Mouse (Mus musculus): ENCODE measurements at regions not wholly inside any gene's neighbourhood (a gene's known extent, or its start where the extent isn't known, plus 50 kb on each side); places are given as distances from the start of the nearest gene placed in this dataset.
A peak's percentile ranks its signal among the peaks of the same experiment; 100 is the strongest.

- DNase-seq (ENCODE audit: low spot score in 2 of 2) = no peak
These were observed 96.1 kb downstream of the Cct6b start for GRCm38 (mm10) chr11:82668026-82668425.

DNA sequence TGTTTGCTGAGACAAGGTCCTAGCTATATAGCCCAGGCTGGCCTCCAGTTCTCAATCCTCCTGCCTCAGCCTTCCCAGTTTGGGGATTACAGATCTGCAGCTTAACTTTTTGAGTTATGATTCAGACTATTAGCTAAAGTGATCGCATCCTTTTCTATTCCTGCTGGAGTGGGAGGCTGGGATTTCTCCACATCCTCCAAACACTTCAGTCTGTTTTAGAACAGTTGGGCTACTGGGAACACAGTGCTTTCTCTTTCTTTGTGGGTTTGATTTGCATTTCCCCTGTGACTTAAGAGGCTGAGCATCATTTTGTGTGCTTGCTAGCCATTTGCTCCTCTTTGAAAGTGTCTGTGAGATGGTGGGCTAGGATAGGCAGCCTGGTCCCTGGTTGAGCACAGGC lies 100.0 kb downstream of the Cct6b start:
- peak in 1 of 2 experiments; percentile 24 for DNase-seq (ENCODE audit: low spot score in 2 of 2)

DNA sequence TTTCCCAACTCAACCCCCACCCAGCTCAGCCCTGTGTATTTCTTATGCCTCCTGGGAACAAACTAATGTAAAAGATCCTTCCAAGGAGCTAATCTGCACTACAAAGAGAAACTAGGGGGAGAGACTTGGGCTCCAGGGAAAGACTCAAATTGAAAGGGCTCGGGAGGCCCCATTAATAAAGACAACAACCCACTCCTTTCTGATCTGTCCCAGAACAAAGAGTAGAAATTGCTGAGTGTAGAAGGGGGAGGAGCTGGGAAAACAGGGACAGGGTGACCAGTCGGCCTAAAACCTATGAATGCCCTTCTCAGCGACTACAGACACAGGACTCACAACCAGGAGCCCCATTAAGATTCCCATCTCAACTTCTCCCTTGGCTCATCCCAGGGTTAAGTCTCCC lies 102.0 kb downstream of the Cct6b start:
- DNase-seq (ENCODE audit: low spot score in 2 of 2) = no peak

DNA sequence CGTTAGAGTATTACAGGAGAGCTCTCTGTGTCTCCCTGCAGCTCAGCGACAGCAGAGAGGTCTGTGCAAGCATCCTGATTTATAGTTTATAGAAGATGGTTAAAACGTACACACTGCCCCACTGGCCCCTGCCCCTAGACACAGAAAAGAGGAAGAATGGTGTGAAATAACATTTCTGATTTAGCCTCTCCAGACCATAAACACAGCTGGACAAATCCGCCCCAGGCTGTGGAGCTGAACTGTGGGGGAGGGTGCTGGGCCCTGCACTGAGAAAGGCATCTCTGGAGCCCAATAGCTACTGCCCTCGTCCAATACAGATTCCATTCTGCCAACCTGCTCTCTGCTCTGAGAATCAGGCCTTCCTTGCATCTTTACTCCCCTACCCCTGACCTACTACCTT lies 112.4 kb downstream of the Cct6b start:
- DNase-seq (ENCODE audit: low spot score in 2 of 2) = no peak

GRCm38 (mm10) chr11:82638513-82638912 lies 125.6 kb downstream of the Cct6b start:
- no peak for DNase-seq (ENCODE audit: low spot score in 2 of 2)

GRCm38 (mm10) chr11:82632191-82632590 lies 131.9 kb downstream of the Cct6b start:
- DNase-seq (ENCODE audit: low spot score in 2 of 2) = no peak

- peak; percentile 10 to 11 for DNase-seq (ENCODE audit: low spot score in 2 of 2)
These were observed 132.7 kb downstream of the Cct6b start for GRCm38 (mm10) chr11:82631387-82631786.

- no peak for DNase-seq (ENCODE audit: low spot score in 2 of 2)
These were observed 137.5 kb downstream of the Cct6b start for GRCm38 (mm10) chr11:82626501-82627111.

DNA sequence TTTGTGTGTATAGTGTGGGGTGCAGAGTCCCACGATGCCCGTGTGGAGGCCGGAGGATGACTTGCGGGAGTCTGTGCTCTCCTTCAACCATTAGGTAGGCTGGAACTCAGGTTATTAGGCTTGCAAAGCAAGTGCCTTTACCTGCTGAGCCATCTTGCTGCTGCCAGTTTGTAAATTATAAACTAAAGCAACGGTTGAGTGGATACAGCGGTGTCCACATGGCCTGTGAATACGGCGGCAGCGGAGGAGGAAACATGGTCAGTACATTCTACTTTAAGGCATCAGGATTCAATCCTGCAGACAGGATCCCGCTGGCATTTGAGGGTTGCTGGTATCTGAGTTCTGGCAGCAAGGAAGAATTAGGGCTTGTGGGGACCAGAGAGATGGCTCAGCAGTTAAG lies 143.1 kb downstream of the Cct6b start:
- no peak for DNase-seq (ENCODE audit: low spot score in 2 of 2)

DNA sequence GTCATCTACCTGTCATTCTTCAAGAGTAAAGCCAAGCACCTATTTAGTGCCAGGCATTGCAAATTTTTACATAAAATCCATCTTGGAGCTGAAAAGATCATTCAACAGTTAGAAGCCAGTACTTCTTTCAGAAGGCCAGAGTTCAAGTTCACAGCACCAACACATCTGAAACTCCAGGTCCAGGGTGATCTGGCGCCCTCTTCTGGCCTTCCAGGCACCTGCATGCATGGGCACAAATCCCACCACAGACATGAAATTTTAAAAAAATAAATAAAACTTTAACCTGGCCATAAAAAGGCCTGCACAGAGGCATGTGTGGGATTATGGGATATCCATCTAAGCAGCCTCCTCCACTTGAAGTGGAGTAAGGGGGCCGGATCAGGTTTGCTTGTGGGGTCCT lies 144.7 kb downstream of the Cct6b start:
- no peak for DNase-seq (ENCODE audit: low spot score in 2 of 2)

DNA sequence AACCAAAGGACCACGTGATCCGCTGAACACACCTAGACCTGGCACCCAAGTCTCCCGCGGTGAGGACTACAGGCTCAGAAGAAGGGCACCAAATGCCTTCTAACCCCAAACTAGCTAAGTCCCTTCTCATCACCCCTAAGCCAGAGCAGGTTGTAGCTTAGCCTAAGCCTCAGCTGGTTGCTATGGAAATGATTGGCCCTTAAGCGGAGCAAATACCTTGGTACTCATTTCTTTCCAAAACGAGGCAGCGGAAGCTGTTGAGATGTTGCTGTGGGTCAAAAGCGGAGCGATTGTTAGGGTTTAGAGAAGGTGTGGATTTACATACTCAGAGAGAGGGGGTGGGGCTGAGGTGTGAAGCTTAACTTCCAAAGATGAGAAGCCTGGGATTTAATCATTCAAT lies 145.7 kb downstream of the Cct6b start:
- DNase-seq (ENCODE audit: low spot score in 2 of 2) = no peak

GRCm38 (mm10) chr11:82616856-82617255 lies 147.3 kb downstream of the Cct6b start:
- DNase-seq (ENCODE audit: low spot score in 2 of 2) = no peak

GRCm38 (mm10) chr11:82614356-82614755 lies 149.8 kb downstream of the Cct6b start:
- DNase-seq (ENCODE audit: low spot score in 2 of 2) = no peak

DNA sequence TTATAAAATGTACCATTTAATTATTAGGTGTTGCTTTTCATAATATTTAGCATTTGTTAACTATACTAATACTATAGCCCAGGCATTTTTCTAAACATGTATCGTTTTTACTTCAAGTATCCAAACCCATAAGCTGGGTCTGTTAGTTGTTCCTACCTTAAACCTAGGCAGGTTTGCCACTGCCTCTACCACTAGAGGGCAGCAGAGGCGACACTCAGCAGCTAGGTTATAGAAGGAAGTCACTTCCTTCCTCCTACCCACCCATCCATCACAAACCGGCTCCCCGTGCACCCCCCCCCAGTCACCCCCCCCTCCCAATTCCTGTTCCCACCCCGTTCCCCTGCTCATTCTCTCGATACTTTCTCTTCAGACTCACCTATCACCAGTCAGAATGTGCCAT lies 150.6 kb downstream of the Cct6b start:
- peak in 1 of 2 experiments; percentile 72 for DNase-seq (ENCODE audit: low spot score in 2 of 2)

DNA sequence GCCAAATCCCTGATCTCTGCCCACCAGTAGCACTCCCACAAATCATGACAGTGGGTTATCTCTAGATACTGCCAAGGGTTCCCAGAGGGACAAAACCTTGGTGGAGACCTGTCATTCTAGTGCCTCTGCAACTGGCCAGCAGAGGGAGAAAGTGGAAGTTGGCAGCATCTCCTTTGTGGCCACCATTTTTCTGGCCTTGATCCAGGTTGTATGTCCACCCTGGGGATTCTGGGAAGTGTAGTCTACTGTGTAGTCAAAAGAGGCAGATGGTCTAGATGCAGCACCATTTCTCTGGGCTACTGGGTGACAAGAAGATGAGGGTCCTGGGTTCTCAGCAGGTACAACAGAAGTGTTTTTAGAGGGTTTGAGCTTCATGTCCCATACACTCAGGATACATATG lies 152.1 kb downstream of the Cct6b start:
- peak in 1 of 2 experiments; percentile 31 for DNase-seq (ENCODE audit: low spot score in 2 of 2)

- no peak for DNase-seq (ENCODE audit: low spot score in 2 of 2)
These were observed 155.2 kb downstream of the Cct6b start for GRCm38 (mm10) chr11:82608963-82609362.

DNA sequence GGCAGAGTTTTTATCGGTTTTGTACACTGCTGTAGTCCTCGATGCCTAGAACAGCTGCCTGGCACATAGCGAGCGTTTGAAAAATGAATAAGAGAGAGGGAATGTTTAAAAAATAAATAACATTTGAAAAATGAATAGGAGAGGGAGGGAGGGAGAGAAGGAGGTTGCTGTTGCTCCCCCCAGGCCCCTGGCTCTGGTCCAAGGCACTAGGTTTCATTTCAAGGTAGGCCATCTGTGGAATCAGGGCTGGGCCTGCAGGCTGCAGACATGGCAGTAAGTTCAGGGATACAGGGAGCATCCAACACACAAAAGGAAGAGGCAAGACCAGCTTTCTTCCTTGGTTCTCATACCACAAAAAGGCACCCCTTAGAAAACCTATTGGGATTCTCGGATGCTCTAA lies 156.5 kb downstream of the Cct6b start:
- DNase-seq (ENCODE audit: low spot score in 2 of 2) = no peak

DNA sequence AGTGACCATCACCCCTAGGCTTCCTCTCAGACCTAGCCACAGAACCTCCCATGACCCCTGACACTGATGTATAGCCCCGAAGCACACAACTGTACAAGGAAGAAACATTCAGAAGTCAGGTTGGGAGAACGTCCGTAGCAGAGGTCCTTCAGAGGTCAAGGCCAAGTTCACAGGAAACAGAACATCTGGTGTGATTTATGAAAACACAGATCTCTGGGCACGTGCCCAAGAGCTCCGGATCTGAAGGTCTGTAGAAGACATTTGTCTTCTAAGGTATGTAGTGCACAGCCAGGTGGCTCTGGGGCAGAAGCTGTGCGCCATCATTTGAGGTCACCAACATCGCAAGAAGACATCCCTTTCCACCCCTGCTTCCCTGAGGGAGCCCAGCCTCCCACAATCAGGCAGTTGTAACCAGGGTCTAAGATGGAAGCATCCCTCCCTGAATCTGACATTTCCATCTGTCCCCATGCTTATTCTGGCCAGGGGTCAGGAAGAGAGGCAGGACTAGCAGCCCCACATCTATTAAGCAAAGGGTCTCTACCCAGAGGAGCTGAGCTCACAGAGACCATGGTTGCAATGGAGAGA lies 159.8 kb downstream of the Cct6b start:
- DNase-seq (ENCODE audit: low spot score in 2 of 2) = no peak

- DNase-seq (ENCODE audit: low spot score in 2 of 2) = no peak
These were observed 161.3 kb downstream of the Cct6b start for GRCm38 (mm10) chr11:82602818-82603217.

GRCm38 (mm10) chr11:82602250-82602649 lies 161.9 kb downstream of the Cct6b start:
- DNase-seq (ENCODE audit: low spot score in 2 of 2) = no peak

DNA sequence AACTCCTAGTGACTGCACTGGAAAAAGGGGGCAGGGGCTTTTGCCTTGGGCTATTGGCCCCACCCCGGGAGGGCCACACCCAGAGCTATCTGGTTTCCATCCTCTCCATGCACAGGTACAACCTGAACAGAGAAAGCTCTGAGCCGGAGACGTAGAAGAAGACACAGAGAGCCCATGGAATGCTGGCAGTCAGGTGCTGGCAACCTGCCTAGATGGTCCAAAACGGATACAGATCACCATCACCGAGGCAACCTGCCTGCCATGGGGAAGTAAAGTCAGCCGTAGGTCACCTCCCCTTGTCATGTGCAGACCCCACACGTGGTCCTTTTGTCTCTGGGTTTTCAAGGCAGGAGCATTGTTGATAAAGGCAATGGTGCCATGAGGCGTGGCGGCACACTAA lies 164.0 kb downstream of the Cct6b start:
- DNase-seq (ENCODE audit: low spot score in 2 of 2) = no peak

DNA sequence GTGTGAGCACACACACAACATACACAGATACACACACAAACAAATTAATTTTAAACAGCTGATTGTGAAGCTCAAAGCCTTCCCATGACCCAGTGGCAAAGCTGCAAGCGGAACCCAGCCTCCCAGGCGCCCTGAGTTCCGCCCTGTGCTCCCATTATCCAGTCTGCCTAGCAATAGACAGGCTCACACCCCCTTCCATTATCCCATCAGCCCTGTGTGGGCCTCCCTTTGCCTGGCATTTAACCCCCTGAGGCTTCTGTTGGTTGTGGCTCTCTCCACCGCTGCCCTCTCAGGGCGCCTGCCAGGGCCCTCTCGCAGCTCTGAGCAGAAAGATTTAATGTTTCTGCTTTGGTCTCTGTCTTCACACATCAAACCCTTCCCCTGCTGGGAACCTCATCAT lies 166.4 kb downstream of the Cct6b start:
- DNase-seq (ENCODE audit: low spot score in 2 of 2) = no peak

- DNase-seq (ENCODE audit: low spot score in 2 of 2) = no peak
These were observed 167.3 kb downstream of the Cct6b start for GRCm38 (mm10) chr11:82596801-82597200.

DNA sequence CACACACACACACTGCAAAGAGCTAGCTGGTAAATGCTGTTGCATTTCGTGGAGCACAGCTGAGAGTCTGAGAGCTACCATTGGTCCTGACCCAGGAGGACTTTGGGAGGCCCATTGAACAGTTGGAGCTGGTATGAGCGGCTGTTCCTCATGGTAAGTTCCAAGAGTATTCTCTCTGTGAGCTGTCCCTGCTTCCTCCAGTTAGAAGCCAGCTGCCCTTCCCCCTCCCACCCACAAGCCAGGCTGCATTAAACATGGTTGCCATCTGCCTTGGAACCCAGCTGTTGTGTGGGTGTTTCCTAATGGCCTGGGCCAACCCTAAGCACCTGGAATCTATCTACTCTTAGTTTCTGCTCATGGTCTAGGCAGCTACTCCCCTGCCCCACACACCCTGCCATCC lies 174.4 kb downstream of the Cct6b start:
- DNase-seq (ENCODE audit: low spot score in 2 of 2) = peak in 1 of 2 experiments; percentile 25
